Mouse (Mus musculus): ENCODE data around the gene Gm4763. TPM values are rescaled to one million over a fixed set of nuclear protein-coding genes. Genes with fewer than 3 reads are reported as not detected.

Gm4763 gene
- total RNA-seq, 4 experiments from 2014 or later: not detected

Other genes starting within 250 kb of the Gm4763 start
- gene Cadm4, start 244.9 kb downstream of the Gm4763 start, total RNA-seq (2022): 10 to 100 TPM; 16.6 to 22.0 (median 18.7) TPM
- gene Zfp428, start 219.9 kb downstream of the Gm4763 start, total RNA-seq (2022): 10 to 100 TPM; 15.1 to 17.1 (median 15.6) TPM
- gene AC161166.1, start 214.5 kb downstream of the Gm4763 start, total RNA-seq (2022): not detected
- 10 to 100 TPM; 16.2 to 20.0 (median 18.2) TPM for gene Irgq, start 196.2 kb downstream of the Gm4763 start, total RNA-seq (2022)
- gene Pinlyp, start 180.8 kb downstream of the Gm4763 start, total RNA-seq (2022): not detected
- 10 to 100 TPM; 19.7 to 30.8 (median 27.1) TPM for gene Xrcc1, start 180.6 kb downstream of the Gm4763 start, total RNA-seq (2022)
- 10 to 100 TPM; 66.1 to 75.2 (median 70.0) TPM for gene Ethe1, start 139.4 kb downstream of the Gm4763 start, total RNA-seq (2022)
- under 1 TPM in 1 of 4 experiments, not detected in 3; 0.09 TPM for gene Zfp575, start 139.3 kb downstream of the Gm4763 start, total RNA-seq (2022)
- under 1 TPM; 0.35 to 0.83 (median 0.39) TPM for gene Phldb3, start 116.1 kb downstream of the Gm4763 start, total RNA-seq (2022)
- not detected for gene Lypd3, start 90.4 kb downstream of the Gm4763 start, total RNA-seq (2022)
- gene Tex101, start 50.2 kb downstream of the Gm4763 start, total RNA-seq (2022): not detected
- not detected for gene BC049730, start 17.7 kb downstream of the Gm4763 start, total RNA-seq (2022)
- gene Cd177, start 33.4 kb upstream of the Gm4763 start, total RNA-seq (2022): 1 to 10 TPM in 1 of 4 experiments, not detected in 3; 1.6 TPM
- not detected for gene Ceacam10, start 50.3 kb upstream of the Gm4763 start, total RNA-seq (2022)
- not detected for gene Gm9844, start 135.3 kb upstream of the Gm4763 start, total RNA-seq (2022)
- gene Lypd4, start 143.0 kb upstream of the Gm4763 start, total RNA-seq (2022): not detected
- not detected for gene Dmrtc2, start 143.1 kb upstream of the Gm4763 start, total RNA-seq (2022)
- gene Rps19, start 157.5 kb upstream of the Gm4763 start, total RNA-seq (2022): 100 to 1,000 TPM; 468 to 567 (median 530) TPM
- gene Cd79a, start 170.5 kb upstream of the Gm4763 start, total RNA-seq (2022): 1 to 10 TPM in 1 of 4 experiments, under 1 TPM in 3; 0.35 to 2.1 (median 0.66) TPM
- gene Arhgef1, start 176.0 kb upstream of the Gm4763 start, total RNA-seq (2022): 10 to 100 TPM; 31.8 to 45.5 (median 43.8) TPM
- gene Gm4881, start 217.6 kb upstream of the Gm4763 start, total RNA-seq (2022): not detected
- gene Rabac1, start 245.8 kb upstream of the Gm4763 start, total RNA-seq (2022): 100 to 1,000 TPM; 297 to 375 (median 324) TPM

Data from heart, adult 8-10 months (tissue).